Mouse (Mus musculus): ENCODE measurements around the gene Ephb1.

- TF ChIP-seq ETS1 (conservative IDR thresholded peaks at IDR 0.05; ENCODE audit: low read depth, low read length): no peak
- no peak for TF ChIP-seq POLR2AphosphoS2 (IDR thresholded peaks at IDR 0.05; ENCODE audit: low read depth, low read length)
- no peak for TF ChIP-seq E2F4 (IDR thresholded peaks at IDR 0.05; ENCODE audit: insufficient replicate concordance, low read depth, low read length)
- TF ChIP-seq USF1 (IDR thresholded peaks at IDR 0.05; ENCODE audit: low read depth, low read length): no peak
- no peak for TF ChIP-seq POLR2A (IDR thresholded peaks at IDR 0.05; ENCODE audit: low read depth, low read length)
- TF ChIP-seq ZKSCAN1 (IDR thresholded peaks at IDR 0.05; ENCODE audit: borderline replicate concordance, low read depth, low read length): no peak
- TF ChIP-seq SIN3A (IDR thresholded peaks at IDR 0.05; ENCODE audit: low read length): no peak
- no peak for TF ChIP-seq ELF1 (IDR thresholded peaks at IDR 0.05; ENCODE audit: low read depth, low read length)
- no peak for TF ChIP-seq JUND (conservative IDR thresholded peaks at IDR 0.05; ENCODE audit: low read depth, low read length)
Measured at GRCm38 (mm10) chr9:102196856-102197255, 157.6 kb downstream of the Ephb1 start.

Data from CH12.LX (cell line).